Mouse (Mus musculus): ENCODE measurements around the gene Prkd3.

GRCm38 (mm10) chr17:78989015-78989414, 31.6 kb downstream of the Prkd3 start:
- TF ChIP-seq CTCF (IDR thresholded peaks at IDR 0.05; ENCODE audit: control insufficient read depth, insufficient read depth, insufficient read length) (no peak), CEBPB (IDR thresholded peaks at IDR 0.05; ENCODE audit: low read depth) (no peak), USF1 (IDR thresholded peaks at IDR 0.05; ENCODE audit: low read depth) (no peak), MAX (IDR thresholded peaks at IDR 0.05) (no peak)

All from C2C12 (cell line).